Mouse (Mus musculus) kidney, adult 2 months (tissue): ENCODE data around the gene Aanat. TPM values are rescaled to one million over a fixed set of nuclear protein-coding genes. Genes with fewer than 3 reads are reported as not detected.

Source experiments
- DNase-seq: peaks from one replicate; pipeline ENCODE4 v3.0.0; 2021
- H3K27ac ChIP-seq: fragments of 200-500 bp; 2 replicates; pipeline ENCODE4 v1.5.1; 2012; ENCODE audit warnings: low read depth, low read length, control low read depth, inconsistent platforms; ENCODE audit not compliant: insufficient read depth
- H3K27me3 ChIP-seq: fragments of 200-500 bp; replicated peaks from 2 replicates; pipeline ENCODE4 v1.6.1; 2012; ENCODE audit warnings: mild to moderate bottlenecking, moderate library complexity, low read length, inconsistent platforms; ENCODE audit not compliant: control insufficient read depth, insufficient read depth
- H3K36me3 ChIP-seq: fragments of 200-500 bp; 2 replicates; pipeline ENCODE4 v1.6.1; 2012; ENCODE audit warnings: mild to moderate bottlenecking, moderate library complexity, low read length, inconsistent platforms; ENCODE audit not compliant: control insufficient read depth, insufficient read depth
- H3K4me1 ChIP-seq: fragments of 200-500 bp; 2 replicates; pipeline ENCODE4 v1.6.1; 2011; ENCODE audit warnings: low read length; ENCODE audit not compliant: control insufficient read depth, insufficient read depth
- H3K4me3 ChIP-seq: fragments of 200-500 bp; 2 replicates; pipeline ENCODE4 v1.5.1; 2011; ENCODE audit warnings: mild to moderate bottlenecking, low read depth, low read length, control low read depth; ENCODE audit not compliant: insufficient read depth
- CTCF ChIP-seq: fragments of 200-500 bp; conservative IDR thresholded peaks from 2 replicates; pipeline ENCODE4 v1.5.1; 2011; ENCODE audit warnings: low read depth, mild to moderate bottlenecking, control low read depth, low read length, moderate library complexity, mixed read lengths; ENCODE audit not compliant: insufficient read depth, insufficient read length
- POLR2A ChIP-seq: fragments of 200-500 bp; IDR thresholded peaks from one replicate; pipeline ENCODE4 v1.6.1; 2011; ENCODE audit warnings: low read depth, low read length, control low read depth
- WGBS: fragments of 180-500 bp; shearing (Covaris S2); methylation state at CpG from one replicate; pipeline ENCODE4 v1.1.7; 2018; 5-methylcytosine and 5-hydroxymethylcytosine counted together
- polyA plus RNA-seq: library from polyadenylated mRNA; depleted of rRNA; stranded (reverse); fragments of >200 nt; gene quantifications from 2 replicates; pipeline ENCODE4 v1.2.3, GENCODE M21; 2012

Gene Aanat
- polyA plus RNA-seq, 1 experiment: not detected

DNA sequence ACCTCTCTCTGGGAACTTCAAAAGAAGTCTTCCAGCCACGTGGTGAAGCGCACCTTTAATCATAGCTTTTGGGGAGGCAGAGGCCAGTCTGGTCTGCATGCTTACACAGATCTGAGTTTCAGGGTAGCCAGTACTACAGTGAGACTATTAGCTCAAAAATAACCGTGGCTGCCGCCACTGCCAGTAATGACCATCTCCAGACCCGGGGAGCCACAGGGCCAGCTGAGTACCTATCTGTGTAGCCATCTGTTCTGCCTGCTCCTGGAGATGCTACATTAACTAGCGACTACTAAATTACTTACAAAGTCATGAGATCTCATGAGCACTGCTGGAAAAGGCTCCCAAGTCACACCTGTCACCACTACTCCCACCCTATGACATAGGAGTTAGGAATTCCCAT is 11.2 kb upstream of the Aanat start:
- Histone ChIP-seq H3K4me3 (no peak overlapping the region), H3K27me3 (no peaks in the 10 kb centered on the region), H3K27ac (no peak overlapping the region), H3K4me1 (peaks cover 5% of the 10 kb centered on the region; the same call in 1 of the 2 replicates), H3K36me3 (no peaks in the 10 kb centered on the region)
- TF ChIP-seq POLR2A: no peak
- no peak for TF ChIP-seq CTCF
- DNase-seq: no peak
- WGBS: 82% methylated on average over 6 of the region's 6 CpGs

GRCm38 (mm10) chr11:116575396-116575795 is 10.8 kb upstream of the Aanat start:
- Histone ChIP-seq H3K36me3 (no peaks in the 10 kb centered on the region), H3K4me3 (no peak overlapping the region), H3K27me3 (no peaks in the 10 kb centered on the region), H3K27ac (no peak overlapping the region), H3K4me1 (peaks cover 8% of the 10 kb centered on the region; the same call in 1 of the 2 replicates)
- DNase-seq: peak; percentile 9
- TF ChIP-seq CTCF (no peak), POLR2A (no peak)
- WGBS: 82% methylated on average over 2 of the region's 2 CpGs

DNA sequence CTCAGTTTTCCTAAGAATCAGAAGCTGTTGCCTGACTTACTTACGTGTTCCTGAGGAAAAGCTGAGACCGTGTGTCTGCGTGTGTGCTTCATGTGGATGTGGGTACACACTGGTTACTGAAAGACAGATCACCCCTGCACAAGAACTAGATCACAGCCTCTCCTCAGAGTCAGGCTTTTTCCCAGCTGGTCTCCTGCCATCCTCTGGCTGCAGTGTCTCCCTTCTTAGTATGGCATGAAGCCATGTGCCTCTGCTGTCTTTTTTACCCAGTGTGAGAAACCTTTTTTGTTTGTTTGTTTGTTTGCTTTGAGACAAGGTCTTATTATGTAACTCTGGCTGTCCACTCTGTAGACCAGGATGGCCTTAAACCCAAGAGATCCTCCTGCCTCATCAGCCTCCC is 7.0 kb upstream of the Aanat start:
- no peaks in the 10 kb centered on the region for H3K36me3 ChIP-seq
- no peaks in the 10 kb centered on the region for H3K27me3 ChIP-seq
- DNase-seq: no peak

GRCm38 (mm10) chr11:116580031-116580652 is 6.1 kb upstream of the Aanat start:
- WGBS: 39% methylated on average over 10 of the region's 10 CpGs
- DNase-seq: no peak
- no peaks in the 10 kb centered on the region for H3K36me3 ChIP-seq

More for the DNA sequence above, 7.0 kb upstream of the Aanat start:
- Histone ChIP-seq H3K27ac (no peak overlapping the region), H3K4me3 (no peak overlapping the region), H3K4me1 (peaks cover 5% of the 10 kb centered on the region; the same call in 1 of the 2 replicates)
- 96% methylated on average over 3 of the region's 3 CpGs for WGBS
- TF ChIP-seq CTCF (no peak), POLR2A (no peak)

GRCm38 (mm10) chr11:116580711-116581375 is 5.4 kb upstream of the Aanat start:
- Histone ChIP-seq H3K27ac (no peak overlapping the region), H3K4me3 (peak overlapping the region; percentile 95), H3K27me3 (no peaks in the 10 kb centered on the region), H3K4me1 (peaks cover 3% of the 10 kb centered on the region; the same call in 1 of the 2 replicates), H3K36me3 (no peaks in the 10 kb centered on the region)
- peak; percentile 47 for DNase-seq
- 1% methylated on average over 88 of the region's 91 CpGs for WGBS
- TF ChIP-seq POLR2A (no peak), CTCF (no peak)

More at GRCm38 (mm10) chr11:116580031-116580652, 6.1 kb upstream of the Aanat start:
- Histone ChIP-seq H3K27ac (no peak overlapping the region), H3K4me1 (peaks cover 3% of the 10 kb centered on the region; the same call in 1 of the 2 replicates), H3K27me3 (no peaks in the 10 kb centered on the region), H3K4me3 (peak overlapping the region; percentile 95)
- TF ChIP-seq POLR2A (no peak), CTCF (no peak)

DNA sequence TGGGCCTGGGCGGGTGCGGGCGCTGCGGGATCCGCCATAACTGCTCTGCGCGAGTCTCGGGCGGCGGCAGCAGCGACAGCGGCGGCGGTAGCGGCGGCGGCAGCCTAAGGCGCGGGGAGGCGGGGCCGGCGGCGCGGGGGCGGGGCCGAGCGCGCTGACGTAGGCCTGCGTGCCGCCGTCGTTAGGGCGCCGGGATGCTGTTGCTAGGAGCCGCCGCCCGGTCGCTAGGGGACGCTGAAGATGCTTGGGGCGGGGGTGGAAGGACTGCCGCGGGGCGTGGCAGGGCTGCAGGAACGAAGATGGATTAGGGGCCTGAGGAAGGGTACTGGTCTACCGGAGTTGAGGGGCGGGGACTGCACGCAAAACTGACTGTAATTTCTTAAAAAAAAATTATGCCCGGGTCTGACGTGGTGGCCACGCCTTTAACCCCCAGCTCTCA is 4.8 kb upstream of the Aanat start, which contains the start of gene Ube2o:
Gene Ube2o, minus strand, starts transcription at position 72 of the 439 bp plus-strand sequence.
- DNase-seq: peak; percentile 86
- H3K27ac ChIP-seq: no peak within 1 kb of the TSS
- peak within 1 kb of the TSS; percentile 95 for H3K4me3 ChIP-seq
- no peak; the same call in 1 of the 2 replicates for TF ChIP-seq CTCF
- TF ChIP-seq POLR2A: no peak
- peaks cover 3% of the 10 kb centered on the region; the same call in 1 of the 2 replicates for H3K4me1 ChIP-seq
- no peaks in the 10 kb centered on the region for H3K36me3 ChIP-seq
- H3K27me3 ChIP-seq: no peaks in the 10 kb centered on the region
- whole genome bisulfite sequencing: 1% methylated on average over 51 of the region's 51 CpGs

DNA sequence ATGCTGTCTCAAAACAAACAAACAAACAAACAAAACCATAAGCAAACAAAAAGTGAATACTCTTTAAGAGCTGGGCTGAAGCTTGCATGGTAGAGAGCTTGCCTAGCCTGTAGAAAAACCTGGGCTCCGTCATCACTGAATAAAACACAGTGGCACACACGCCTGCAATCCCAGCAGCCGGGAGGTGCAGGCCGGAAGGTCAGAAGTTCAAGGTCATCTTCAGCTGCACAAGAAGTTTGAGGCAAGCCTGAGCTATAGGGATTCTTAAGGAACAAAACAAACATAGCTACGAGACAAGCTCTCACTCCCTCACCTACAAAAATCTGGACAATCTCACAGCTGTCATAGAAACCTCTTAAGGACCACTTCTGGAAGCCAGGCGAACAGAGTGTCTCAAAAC is 550 bp upstream of the Aanat start:
- H3K4me1 ChIP-seq: no peaks in the 10 kb centered on the region
- no peak overlapping the region for H3K27ac ChIP-seq
- DNase-seq: no peak
- no peaks in the 10 kb centered on the region for H3K27me3 ChIP-seq
- no peaks in the 10 kb centered on the region for H3K36me3 ChIP-seq
- 85% methylated on average over 6 of the region's 6 CpGs for WGBS
- TF ChIP-seq POLR2A (no peak), CTCF (no peak)
- no peak overlapping the region for H3K4me3 ChIP-seq
